Mouse (Mus musculus) CD8-positive naive resting alpha-beta T cell, adult 57 days (primary cell): ENCODE data around the gene Mael. TPM values are rescaled to one million over a fixed set of nuclear protein-coding genes. Genes with fewer than 3 reads are reported as not detected.

Source experiments
- total RNA-seq: library from RNA; stranded (reverse); gene quantifications from one replicate; pipeline ENCODE4 v1.2.4, GENCODE M21; 2023

The Mael gene
- total RNA-seq = not detected

GRCm38 (mm10) chr1:166238315-166238969, at the start of gene Mael:
Mael (minus strand) TSS chr1:166238747.

GRCm38 (mm10) chr1:166253898-166254894, 15.6 kb upstream of the Mael start, which contains the start of gene Ildr2:
Ildr2 (plus strand) TSS chr1:166254139.

Other genes starting within 250 kb of the Mael start
- gene Pou2f1, start 236.1 kb downstream of the Mael start, total RNA-seq = 47.2 TPM
- gene Dusp27, start 110.8 kb downstream of the Mael start, total RNA-seq = not detected
- not detected for gene Gpa33, start 108.5 kb downstream of the Mael start, total RNA-seq
- not detected for gene Ildr2, start 15.4 kb upstream of the Mael start, total RNA-seq
- 21.2 TPM for gene Tada1, start 140.3 kb upstream of the Mael start, total RNA-seq
- gene Pogk, start 171.1 kb upstream of the Mael start, total RNA-seq = 10.4 TPM